Mouse (Mus musculus): ENCODE data around the gene Sephs2.
"Not testable (repeated sequence)": the region's sequence is repeated elsewhere in the genome, so short reads cannot be mapped to it uniquely, and the experiment has no call there.

- not testable (repeated sequence) for TF ChIP-seq CTCF, POLR2A (IDR thresholded peaks at IDR 0.05; ENCODE audit: insufficient read depth, low read depth, low read length)
Measured at GRCm38 (mm10) chr7:127250511-127250910, 23.3 kb downstream of the Sephs2 start.

Data from olfactory bulb, adult 2 months (tissue).